Mouse (Mus musculus) Muller cell, postnatal 12 days (primary cell): Measurements from ENCODE around the gene Nos1ap.
A peak's percentile ranks its signal among the peaks of the same experiment; 100 is the strongest.

Experiments used
- DNase-seq: peaks from one replicate; pipeline ENCODE4 v3.0.0-alpha.2; 2015; ENCODE audit errors: inconsistent ontology term

The Nos1ap gene

DNA sequence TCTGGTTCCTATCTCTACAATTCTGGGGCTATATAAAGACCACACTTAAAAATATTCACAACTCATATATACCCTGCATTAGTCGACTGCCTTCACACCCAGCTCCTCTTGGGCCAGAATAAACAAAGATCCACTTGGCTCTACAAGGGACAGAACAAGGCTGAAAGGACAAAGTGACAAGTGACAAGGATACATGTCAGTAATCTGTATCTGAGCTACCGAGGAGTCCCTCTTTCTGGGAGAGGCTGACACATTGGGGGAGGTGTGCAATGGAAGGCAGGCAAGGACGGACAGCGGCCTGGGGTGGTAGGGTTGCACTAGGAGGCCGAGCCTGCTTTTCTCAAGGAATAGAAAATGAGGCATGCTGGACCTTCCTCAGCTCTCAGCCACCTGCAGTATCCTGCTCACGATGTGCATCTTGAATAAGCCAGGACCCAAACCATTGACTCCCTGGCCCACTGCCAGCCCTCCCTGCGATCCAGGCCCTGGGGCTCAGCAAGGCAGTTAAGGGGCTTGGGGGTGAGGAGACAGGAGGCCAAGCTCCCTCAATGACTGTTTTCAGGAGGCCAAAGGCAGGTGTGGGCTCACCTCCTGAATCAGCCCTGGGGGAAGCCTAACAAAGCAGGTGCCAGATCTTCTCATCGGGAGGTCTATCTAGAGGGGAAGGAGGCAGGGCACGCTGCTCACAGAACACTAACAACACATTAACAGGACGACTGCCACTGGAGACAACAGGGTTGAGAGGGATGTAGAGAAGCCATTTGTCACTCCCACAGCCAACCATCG lies 87.0 kb downstream of the Nos1ap start:
- DNase-seq = no peak

DNA sequence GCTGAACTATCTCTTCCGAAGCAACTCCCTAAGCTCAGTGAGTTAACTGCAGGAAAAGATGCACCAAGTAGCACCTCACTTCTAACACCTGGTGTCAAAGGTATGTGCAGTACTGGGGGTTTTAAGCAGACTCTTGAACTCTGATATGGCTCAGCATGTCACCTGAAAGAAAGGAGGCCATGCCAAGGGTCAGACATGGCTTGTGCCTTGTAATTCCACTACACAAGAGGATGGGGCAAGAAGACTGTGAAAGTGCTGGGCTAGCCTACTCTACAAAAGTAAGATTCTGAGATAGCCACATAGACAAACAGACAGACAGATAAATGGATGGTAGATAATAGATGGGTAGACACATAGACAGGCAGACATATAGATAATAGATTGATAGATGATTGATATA lies 87.7 kb downstream of the Nos1ap start:
- no peak for DNase-seq

DNA sequence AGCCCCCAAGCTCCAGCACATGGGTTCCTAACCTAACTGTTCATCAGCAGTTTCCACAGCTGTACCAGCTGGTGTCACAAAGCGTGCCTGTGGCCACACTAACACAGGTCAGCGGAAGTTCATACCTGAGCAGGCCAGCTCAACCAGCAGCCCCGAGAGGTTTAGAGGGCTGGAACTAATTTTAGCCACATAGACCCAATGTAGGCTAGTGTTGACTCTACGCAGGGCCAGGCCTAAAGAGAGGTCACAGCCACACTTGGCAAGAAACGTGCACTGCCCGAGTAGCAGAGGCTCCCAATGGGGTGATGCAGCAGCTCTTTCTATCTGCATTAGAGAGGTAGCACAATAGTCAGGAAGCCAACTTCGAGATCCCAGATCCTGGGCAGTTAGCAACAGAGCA lies 88.1 kb downstream of the Nos1ap start:
- DNase-seq = no peak

DNA sequence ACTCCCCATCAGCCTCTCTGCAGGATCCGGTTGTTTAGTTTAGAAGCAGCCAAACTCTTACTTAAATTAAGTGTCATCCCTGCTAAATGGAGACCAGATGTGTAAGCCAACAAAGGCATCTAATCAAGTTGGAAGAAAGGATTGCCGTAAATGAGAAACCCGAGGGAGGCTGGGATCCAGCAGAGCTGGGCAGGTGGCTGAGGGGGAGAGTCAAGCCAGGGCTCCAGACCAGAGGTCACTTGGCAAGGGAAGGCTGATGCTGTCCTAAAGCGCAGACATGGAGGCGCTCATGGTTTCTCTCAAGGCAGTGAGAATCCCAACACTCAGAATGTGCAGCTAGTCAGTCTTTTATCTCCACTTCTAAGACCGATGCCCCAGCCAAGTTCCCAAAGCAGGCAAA lies 89.8 kb downstream of the Nos1ap start:
- DNase-seq = no peak

DNA sequence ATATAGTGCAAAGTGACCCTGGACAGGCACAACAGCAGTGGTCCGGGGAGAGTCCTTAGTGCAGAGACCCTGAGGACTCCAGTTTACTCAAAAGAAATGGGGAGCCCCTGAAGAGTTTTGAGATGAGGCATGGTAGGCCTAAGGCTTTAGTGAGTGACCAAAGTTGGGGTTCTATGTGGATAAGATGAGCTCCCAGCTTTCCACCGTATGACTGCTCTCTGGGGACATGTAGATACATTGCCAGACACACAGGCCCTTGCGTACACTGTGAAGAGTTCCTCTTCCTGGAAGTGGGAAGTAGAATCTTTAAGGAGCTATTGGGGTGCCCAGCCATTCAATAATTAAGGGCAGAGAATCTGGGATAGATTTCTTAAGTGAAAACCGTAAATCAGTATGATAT lies 90.2 kb downstream of the Nos1ap start:
- DNase-seq = no peak

DNA sequence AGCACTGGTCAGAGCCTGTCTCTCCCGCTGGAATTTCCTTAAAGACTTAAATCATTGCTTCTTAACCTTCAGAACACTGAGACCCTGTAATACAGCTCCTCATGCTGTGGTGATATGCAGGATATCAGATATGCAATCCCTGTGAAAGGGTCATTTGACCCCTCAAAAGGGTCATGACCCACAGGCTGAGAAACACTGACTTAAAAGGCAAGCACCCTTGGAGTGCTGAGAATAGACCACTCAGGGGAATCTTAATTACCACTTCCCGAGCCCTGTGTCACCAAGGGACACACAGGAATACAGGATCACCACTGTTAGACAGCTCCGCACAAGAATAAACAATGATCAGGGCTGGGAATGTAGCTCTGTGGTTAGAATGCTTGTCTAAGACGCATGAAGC lies 91.0 kb downstream of the Nos1ap start:
- no peak for DNase-seq

DNA sequence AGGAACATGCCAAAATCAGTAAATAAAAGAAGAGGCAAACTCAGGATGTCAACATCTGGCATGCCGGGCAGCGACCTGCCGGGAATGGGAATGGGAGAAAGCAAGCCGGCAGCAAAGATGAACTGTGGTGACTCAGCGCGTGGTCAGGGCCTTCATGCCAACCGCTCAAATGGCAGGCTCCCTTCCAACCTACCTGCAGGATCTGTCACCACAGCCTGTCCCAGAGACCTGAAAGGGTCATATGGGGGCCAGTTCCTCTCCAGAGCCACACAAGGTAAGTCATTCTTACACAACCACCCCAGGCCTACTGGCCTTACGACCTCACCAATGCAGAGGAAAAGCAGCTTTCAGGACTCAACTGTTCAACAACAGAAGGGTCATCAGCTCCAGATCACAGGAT lies 93.4 kb downstream of the Nos1ap start:
- no peak for DNase-seq

DNA sequence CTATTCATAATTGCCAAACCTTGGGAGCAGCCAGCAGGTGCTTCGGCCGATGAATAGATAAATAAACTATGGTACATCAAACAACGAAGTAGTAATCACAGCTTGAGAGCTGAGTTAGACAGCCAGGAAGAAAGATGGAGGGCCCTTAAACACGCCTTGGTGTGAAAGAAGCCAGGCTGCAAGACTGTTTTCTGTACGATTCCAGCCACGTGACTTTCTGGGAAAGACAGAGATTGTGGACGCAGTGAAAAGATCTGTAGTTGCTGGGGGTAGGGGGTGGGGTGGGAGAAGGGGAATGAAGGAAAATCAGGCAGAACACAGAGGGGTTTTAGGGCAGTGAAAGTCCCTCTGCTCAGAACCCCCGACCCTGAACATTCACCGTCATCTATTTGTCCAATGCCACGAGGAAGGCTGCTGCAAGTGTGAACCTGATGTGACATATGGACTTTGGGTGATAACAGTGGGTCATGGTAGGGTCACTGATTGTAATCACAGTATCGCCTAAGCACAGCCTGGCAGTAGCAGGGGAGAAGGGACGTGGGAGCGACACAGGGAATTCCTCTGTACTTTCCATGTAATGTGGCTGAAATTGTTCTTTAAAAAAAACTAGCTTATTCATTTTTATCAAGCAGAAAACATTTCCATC lies 94.0 kb downstream of the Nos1ap start:
- DNase-seq = no peak

DNA sequence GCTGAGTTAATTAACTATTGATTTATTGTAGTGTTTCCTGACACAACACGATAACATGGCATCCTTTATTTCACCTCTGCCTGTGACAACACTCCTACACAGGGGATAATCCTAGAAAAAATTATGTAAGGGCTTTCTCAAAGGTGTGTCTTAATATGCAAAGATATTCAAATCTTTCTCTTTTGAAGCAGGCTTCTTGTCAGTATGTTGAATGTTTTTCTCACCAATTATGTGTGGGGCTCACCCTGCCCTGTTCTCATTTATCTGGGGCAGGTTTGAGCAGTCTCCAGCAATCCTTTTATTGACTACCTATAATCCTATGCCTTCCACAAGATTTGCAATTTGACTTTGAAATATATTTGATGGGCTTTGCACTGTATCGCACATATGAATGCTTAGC lies 97.1 kb downstream of the Nos1ap start:
- no peak for DNase-seq

DNA sequence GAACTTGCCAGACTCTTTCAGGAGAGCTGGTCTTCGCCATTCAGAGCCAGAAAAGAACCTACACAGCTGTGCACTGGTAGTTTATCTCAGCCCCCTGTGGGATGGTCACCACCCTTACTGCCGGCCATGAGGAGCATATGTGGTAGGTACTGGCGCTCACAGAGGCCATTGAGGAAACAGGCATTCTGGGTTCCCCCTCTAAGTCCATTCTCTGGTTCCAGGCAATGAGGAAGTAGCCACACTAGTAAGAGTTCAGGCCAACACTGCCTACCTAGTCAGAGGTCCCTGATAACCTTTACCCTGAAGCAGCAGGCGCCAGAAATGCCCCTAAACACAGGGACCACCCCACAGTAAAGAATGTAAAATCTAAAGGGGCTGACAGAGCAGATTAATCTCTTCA lies 97.6 kb downstream of the Nos1ap start:
- no peak for DNase-seq

DNA sequence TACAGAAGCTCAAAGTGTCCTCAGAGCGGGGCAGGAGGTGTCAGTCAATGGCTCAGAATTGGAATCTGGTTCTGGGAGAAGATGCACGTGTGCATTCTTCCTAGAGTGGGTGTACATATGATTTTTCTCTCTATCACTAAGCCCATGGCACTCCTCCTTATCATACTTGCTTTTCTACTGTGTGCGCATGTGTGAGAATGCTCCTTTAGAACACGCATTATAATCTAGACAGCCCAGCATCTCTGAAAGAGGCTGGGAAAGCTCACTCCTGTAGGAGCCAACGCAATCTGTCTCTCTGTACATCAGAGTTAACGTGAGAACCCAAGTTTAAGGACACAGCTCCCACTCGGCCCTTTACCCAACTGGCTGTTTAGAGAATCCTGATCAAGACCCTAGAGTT lies 99.7 kb downstream of the Nos1ap start:
- DNase-seq = no peak

DNA sequence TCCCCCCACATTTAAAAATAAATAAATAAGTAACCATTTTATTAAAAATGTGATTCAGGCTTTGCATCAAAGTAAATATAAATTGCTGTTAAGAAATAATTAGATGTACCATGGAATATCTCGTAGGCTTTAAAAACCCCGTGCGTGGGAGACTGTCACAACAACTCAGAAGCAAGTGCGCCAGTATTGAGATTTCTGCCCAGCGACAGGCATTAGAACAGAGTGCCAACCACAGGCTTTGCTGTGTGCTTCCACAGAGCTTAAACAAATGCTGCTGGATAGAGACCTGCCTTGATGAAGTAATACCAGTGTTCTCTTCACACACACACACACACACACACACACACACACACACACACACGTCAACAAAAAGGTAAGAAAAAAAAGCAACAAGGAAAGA lies 100.2 kb downstream of the Nos1ap start:
- no peak for DNase-seq

DNA sequence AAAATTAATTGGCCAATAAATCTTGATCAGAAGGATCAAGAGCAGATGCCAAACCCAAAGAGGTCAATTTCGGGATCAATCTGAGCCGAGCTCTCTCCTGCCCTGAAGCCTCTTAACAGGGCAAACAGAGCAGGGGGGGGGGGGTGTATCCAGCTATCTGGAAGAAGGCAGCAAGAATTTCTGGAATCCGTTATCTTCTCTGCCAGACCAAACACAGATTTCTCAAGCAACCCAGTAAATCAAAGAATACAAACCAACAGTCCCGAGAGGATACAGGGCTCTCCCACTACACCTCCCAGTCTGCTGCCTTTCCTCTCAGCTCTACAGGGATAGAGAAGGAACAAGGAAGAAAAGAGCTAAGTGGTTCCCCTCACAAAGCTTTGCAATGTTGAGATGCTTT lies 104.5 kb downstream of the Nos1ap start:
- DNase-seq = peak; percentile 69

DNA sequence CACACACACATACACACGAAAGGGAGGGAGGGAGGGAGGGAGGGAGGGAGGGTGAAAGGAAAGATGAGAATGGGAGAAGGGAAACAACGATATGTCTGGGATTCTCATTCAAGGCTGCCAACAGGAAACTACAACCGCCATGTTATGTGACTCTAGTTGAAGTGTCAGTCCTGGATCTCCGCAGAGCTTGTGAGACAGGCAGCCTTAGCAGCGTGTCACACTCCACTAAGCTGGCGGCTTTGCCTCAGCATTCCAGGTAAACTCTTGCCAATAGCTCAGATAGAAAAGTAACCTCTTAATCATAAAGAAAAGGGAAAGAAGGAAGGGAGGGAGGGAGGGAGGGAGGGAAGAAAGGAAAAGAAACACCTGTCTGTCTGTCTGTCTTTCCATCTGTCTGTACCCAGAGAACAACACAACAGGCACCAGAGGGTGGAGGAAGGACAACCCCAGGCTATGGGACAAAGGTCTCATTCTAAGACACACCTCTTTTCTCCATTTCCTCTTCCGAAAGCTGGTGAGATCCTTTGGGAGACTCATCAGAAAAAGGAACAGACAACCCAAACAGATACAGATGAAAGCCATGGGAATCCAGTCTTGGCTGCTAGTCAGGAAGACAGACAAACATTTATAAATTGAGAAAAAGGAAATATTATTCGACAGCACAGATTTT lies 107.3 kb downstream of the Nos1ap start:
- no peak for DNase-seq

DNA sequence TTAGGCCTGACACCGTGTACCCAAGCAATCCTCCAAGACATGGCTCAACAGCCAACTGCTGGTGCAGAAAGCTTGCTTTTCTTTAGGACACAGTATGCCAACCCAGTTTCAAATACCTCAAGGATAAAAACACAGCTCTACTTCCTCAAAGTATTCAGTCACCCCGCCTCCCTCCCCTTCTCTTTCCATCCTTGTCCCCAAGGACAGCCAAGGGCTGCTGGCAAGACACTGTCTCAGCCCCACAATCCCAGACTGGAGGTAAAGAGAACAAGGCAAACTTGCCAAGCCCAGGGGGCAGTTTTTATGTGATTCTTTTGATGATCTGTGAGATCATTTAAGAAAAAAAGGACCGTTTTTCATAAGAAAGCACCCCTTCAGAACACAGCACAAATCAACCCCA lies 108.6 kb downstream of the Nos1ap start:
- peak; percentile 25 for DNase-seq

DNA sequence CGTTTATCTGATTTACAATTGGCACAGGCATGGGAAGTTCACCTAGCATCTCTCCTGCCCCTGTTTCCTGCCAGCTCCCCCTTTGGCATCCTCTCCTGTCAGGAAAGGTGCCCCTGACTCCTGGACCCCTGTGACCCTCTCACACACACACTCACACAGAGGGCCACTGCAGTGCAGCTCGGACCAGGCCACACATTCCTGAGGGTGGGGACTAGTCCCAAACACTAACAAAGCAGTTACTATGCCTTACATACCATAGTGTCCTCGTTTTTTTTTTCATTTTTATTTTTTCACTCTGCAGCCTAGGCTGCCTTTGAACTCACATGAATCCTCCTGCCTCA lies 110.2 kb downstream of the Nos1ap start:
- peak; percentile 53 for DNase-seq

DNA sequence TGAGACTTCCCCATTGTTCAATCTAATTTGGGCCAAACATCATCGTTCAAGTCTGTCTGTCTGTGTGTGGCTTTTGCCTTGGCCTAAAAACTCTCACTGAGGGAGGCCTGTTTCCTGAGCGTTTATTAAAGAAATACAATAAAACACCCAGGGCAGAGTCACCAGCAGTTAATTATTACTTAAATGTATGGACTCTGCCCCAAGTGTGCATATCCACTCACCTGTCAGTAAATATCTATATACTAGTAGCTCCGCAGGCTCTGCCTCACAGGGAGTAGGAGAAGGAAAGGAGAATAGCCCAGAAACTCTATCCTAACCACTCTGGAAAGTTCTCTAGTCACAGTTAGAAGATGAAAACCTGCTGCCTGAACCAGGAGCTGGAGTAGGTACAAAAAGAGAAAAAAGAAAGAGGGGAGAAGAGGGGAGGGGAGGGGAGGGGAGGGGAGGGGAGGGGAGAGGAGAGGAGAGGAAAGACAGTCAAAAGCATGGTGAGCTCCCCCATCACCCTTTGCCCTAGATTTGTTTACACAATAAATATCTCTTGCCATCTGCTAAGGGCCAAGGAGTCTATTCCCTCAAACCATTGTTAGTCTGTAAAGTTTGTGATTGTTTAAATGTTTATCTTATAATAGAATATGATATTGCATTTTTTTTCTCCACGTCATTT lies 110.7 kb downstream of the Nos1ap start:
- DNase-seq = peak; percentile 7

DNA sequence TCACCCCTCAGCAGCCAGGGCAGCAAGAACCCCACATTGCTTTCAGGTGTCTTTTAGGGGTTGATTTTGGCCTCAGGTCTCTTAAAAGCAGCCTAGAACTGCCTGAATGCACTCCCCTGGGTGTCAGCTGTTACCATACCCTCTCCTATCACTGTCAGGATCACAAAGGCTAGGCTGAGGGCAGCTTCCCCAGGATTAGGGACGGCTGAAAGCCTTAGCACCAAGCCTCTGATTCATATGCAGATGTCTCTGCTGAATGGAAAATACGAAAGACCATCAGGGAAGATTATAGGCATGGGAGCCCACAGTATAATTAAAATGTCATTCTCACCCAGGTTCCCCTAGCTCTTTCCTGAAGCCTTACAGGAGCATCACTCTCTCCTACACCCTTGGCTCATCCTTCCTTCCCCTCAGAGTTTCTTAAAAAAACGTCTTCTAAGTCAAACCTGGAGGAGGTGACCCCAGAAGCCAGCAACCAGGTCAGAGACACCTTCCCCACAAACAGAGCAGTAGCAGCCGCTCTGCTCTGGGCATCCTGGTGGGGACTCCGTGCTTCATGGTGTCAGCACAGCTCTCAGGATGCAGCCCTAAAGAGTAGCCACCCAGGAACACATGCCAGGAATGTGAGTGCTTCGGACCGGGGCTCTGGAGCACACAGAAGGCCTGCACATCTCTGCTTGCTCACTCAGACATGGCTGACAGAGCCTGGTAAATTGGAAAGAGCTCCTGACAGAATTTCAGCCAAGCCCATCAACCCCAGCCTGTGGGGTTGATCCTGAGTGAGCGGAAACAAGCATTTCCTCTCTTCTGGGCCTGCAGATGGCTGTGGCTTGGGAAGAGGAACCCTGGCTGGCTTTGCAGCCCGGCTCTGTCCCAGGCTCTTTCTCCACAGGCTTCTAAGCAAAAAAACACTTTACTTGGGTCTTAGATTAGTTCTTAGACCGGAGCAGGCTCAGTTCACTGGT lies 111.7 kb downstream of the Nos1ap start:
- DNase-seq = peak; percentile 68

DNA sequence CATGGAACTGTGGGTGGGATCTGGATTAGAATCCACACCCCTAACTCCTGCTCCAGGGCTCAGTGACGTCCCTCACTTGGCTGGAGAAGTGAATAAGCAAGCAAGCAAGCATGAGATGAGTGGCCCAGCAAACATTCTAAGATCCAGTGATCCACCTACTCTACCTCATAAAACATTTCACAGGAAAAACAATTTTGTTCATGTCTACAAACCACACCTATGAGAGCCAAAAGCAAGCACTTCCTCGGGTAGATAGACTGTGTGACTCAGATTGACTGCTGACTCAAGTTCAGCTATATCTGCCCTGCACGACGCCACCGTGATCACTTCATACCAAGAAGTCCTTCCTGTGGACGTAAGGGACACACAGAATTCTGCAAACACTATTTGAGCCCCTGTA lies 116.2 kb downstream of the Nos1ap start:
- no peak for DNase-seq

DNA sequence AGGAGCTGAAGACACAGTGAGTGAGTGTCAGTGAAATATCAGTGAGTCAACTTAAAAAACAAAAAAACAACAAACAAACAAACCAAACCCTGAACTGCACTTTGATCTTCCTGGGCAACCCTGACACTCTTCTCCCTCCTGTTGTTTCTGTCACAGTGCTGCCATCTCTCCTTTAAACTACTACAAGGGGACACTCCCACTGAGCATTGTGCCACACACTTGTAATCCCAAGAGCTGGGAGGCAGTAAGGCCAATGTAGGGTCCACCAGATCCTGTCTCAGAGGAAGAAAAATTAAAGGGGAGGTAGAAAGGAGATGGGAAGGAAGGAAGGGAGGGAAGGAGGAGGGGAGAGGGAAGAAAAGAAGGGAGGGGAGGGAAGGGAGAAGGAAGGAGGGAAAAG lies 116.8 kb downstream of the Nos1ap start:
- no peak for DNase-seq
